ENCODE assay signal across 8 mouse cellular contexts in genomic region chr1:93668791-93669548, GRCm38 (mm10). TPM values are rescaled to one million over a fixed set of nuclear protein-coding genes. Genes with fewer than 3 reads are reported as not detected.
A peak's percentile ranks its signal among the peaks of the same experiment; 100 is the strongest.
DNase-seq lines count a peak whose midpoint lies in the region; ATAC-seq and TF ChIP-seq lines count a peak whose summit lies in the region.

No protein-coding gene starts in this region.

- H3K4me2 ChIP-seq in embryonic facial prominence, embryonic 11.5 days (ENCODE audit: low read depth, low read length) = peak overlapping the region; percentile 29
- peak overlapping the region; percentile 70 for H3K4me2 ChIP-seq in liver, embryonic 11.5 days

- 0 out of 2 replicates have a peak overlapping the region, but pooled peaks have one; percentile 48 for H3K27ac ChIP-seq in embryonic facial prominence, embryonic 11.5 days (replicated peaks; ENCODE audit: low read depth, low read length)
- peak overlapping the region; percentile 40 for H3K27ac ChIP-seq in heart, adult 2 months
- no peak overlapping the region for H3K27ac ChIP-seq in liver, embryonic 11.5 days (ENCODE audit: low read depth, low read length)

- H3K36me3 ChIP-seq in embryonic facial prominence, embryonic 11.5 days (replicated peaks; ENCODE audit: control insufficient read depth, insufficient read depth, low read depth, low read length) = no peaks in the 10 kb centered on the region
- H3K36me3 ChIP-seq in heart, adult 2 months (ENCODE audit: control insufficient read depth, insufficient read depth, low read length) = no peaks in the 10 kb centered on the region
- H3K36me3 ChIP-seq in liver, embryonic 11.5 days (ENCODE audit: control insufficient read depth, insufficient read depth, low read length) = no peaks in the 10 kb centered on the region

- H3K4me1 ChIP-seq in embryonic facial prominence, embryonic 11.5 days (ENCODE audit: control insufficient read depth, insufficient read depth, low read length) = no peaks in the 10 kb centered on the region; the same call in 1 of the 2 replicates
- peaks cover 1% of the 10 kb centered on the region; the same call in 1 of the 2 replicates for H3K4me1 ChIP-seq in heart, adult 2 months (ENCODE audit: control insufficient read depth, insufficient read depth, low read length)
- H3K4me1 ChIP-seq in liver, embryonic 11.5 days (replicated peaks; ENCODE audit: control insufficient read depth, insufficient read depth, low read length) = peaks cover 14% of the 10 kb centered on the region

- DNase-seq in 3134 (ENCODE audit: extremely low read depth, insufficient read length, low spot score) = peak; percentile 35
- peak; percentile 91 for DNase-seq in adrenal gland, postnatal 14 days
- DNase-seq in embryonic facial prominence, embryonic 11.5 days (ENCODE audit: low spot score) = peak; percentile 79
- peak; percentile 87 to 88 for DNase-seq in heart, adult 2 months
- DNase-seq in kidney, adult 18-20 months = peak; percentile 83
- peak; percentile 77 for DNase-seq in liver, embryonic 11.5 days (ENCODE audit: low spot score)
- peak; percentile 67 to 76 for DNase-seq in spleen, postnatal 36 days (ENCODE audit: low spot score in 2 of 2)

- TF ChIP-seq EP300 in heart, adult 2 months (IDR thresholded peaks at IDR 0.05; ENCODE audit: insufficient read depth, low read depth, low read length) = peak; percentile 71

- WGBS in embryonic facial prominence, embryonic 11.5 days = 15% methylated on average over 17 of the region's 17 CpGs
- WGBS in heart, adult 2 months = 7% methylated on average over 17 of the region's 17 CpGs
- WGBS in liver, embryonic 11.5 days = 8% methylated on average over 17 of the region's 17 CpGs

- peak; percentile 55 for TF ChIP-seq POLR2A in heart, adult 2 months (IDR thresholded peaks at IDR 0.05; ENCODE audit: insufficient read depth, low read depth, low read length)

- intact Hi-C loops in heart, adult 2 months (cut with DNase I) = loop anchor here (1.0 to 5.0 kb wide), 3 partner anchors 16 to 133 kb away; partner anchors contain the start of genes Bok, Dtymk and Ing5

- TF ChIP-seq CTCF in heart, adult 2 months (IDR thresholded peaks at IDR 0.05) = peak; percentile 88

- H3K9me3 ChIP-seq in embryonic facial prominence, embryonic 11.5 days (replicated peaks; ENCODE audit: control insufficient read depth, low read length) = no peaks in the 10 kb centered on the region
- no peaks in the 10 kb centered on the region for H3K9me3 ChIP-seq in liver, embryonic 11.5 days (ENCODE audit: control insufficient read depth, low read length)

- H3K27me3 ChIP-seq in embryonic facial prominence, embryonic 11.5 days (ENCODE audit: control insufficient read depth, insufficient read depth, low read length) = no peaks in the 10 kb centered on the region
- no peaks in the 10 kb centered on the region for H3K27me3 ChIP-seq in heart, adult 2 months (ENCODE audit: control insufficient read depth, insufficient read depth, low read length)
- no peaks in the 10 kb centered on the region for H3K27me3 ChIP-seq in liver, embryonic 11.5 days (replicated peaks; ENCODE audit: control insufficient read depth, insufficient read depth, low read length)

- peak overlapping the region; percentile 25 for H3K4me3 ChIP-seq in embryonic facial prominence, embryonic 11.5 days (ENCODE audit: low read depth, low read length)
- H3K4me3 ChIP-seq in heart, adult 2 months = peak overlapping the region; percentile 46
- H3K4me3 ChIP-seq in liver, embryonic 11.5 days (ENCODE audit: low read depth, low read length) = peak overlapping the region; percentile 43

- H3K9ac ChIP-seq in embryonic facial prominence, embryonic 11.5 days (replicated peaks; ENCODE audit: low read length) = peak overlapping the region; percentile 58
- peak overlapping the region; percentile 50; the same call in 1 of the 2 replicates for H3K9ac ChIP-seq in heart, adult 2 months (ENCODE audit: low read depth, low read length)
- peak overlapping the region; percentile 41 for H3K9ac ChIP-seq in liver, embryonic 11.5 days (ENCODE audit: low read depth, low read length)

- no peaks in the 10 kb centered on the region for H3K79me2 ChIP-seq in heart, adult 2 months (replicated peaks; ENCODE audit: control insufficient read depth, insufficient read depth, low read length)

- peak; percentile 75 for ATAC-seq in embryonic facial prominence, embryonic 11.5 days (replicated peaks; ENCODE audit: insufficient number of reproducible peaks, low FRiP score, low TSS enrichment, low read depth)
- ATAC-seq in liver, embryonic 11.5 days (replicated peaks; ENCODE audit: low FRiP score) = peak; percentile 84
- peak; percentile 83 for ATAC-seq in monocyte, adult 5-6 weeks (replicated peaks; ENCODE audit: insufficient number of reproducible peaks, low FRiP score, low TSS enrichment, poor library complexity, severe bottlenecking)

RNA-seq across cellular contexts. Expression of gene Stk25, which starts 10.5 kb away (rescaled TPM):
- total RNA-seq in adrenal gland, postnatal 14 days (2021) = 101 and 103 TPM in 2 replicates
- polyA plus RNA-seq in embryonic facial prominence, embryonic 11.5 days (2014; fragmentation: Nextera tagmentation; extraction: Ambion mirVana) = 170 and 201 TPM in 2 replicates
- 100 to 1,000 TPM in 1 of 2 experiments, 10 to 100 TPM in 1; 81.2 to 104 TPM for total RNA-seq in heart, adult 2 months (2021)
- polyA plus RNA-seq in heart, adult 2 months (2012; rRNA removed) = 90.4 and 143 TPM in 2 replicates
- polyA plus RNA-seq in liver, embryonic 11.5 days (2014; fragmentation: Nextera tagmentation; extraction: Ambion mirVana) = 97.7 and 102 TPM in 2 replicates
- 26.7 to 48.0 TPM (median 46.0 TPM) in 3 replicates for total RNA-seq in monocyte, adult 5-6 weeks (2017)

RNA-seq across cellular contexts. Expression of gene Bok, which starts 16.5 kb away (rescaled TPM):
- 9.9 and 12.2 TPM in 2 replicates for total RNA-seq in adrenal gland, postnatal 14 days (2021)
- 24.6 and 25.6 TPM in 2 replicates for polyA plus RNA-seq in embryonic facial prominence, embryonic 11.5 days (2014; fragmentation: Nextera tagmentation; extraction: Ambion mirVana)
- total RNA-seq in heart, adult 2 months (2021) = 1 to 10 TPM; 3.0 to 3.1 TPM
- polyA plus RNA-seq in heart, adult 2 months (2012; rRNA removed) = 5.9 and 9.0 TPM in 2 replicates
- polyA plus RNA-seq in liver, embryonic 11.5 days (2014; fragmentation: Nextera tagmentation; extraction: Ambion mirVana) = 11.3 and 12.2 TPM in 2 replicates
- not detected in 3 replicates for total RNA-seq in monocyte, adult 5-6 weeks (2017)

Comparison
In these comparisons a context has a peak if more than half of its experiments do, and no peak if none do; other contexts are left out.
1. DNase-seq: peak in every context shown above with its lines; median percentile 91 in adrenal gland, postnatal 14 days; 88 in heart, adult 2 months; 83 in kidney, adult 18-20 months; 79 in embryonic facial prominence, embryonic 11.5 days; 77 in liver, embryonic 11.5 days; 72 in spleen, postnatal 36 days; 35 in 3134.